Mouse (Mus musculus) cerebellum, adult 11 months (tissue): ENCODE measurements around the gene Gm5157.
"Not testable (repeated sequence)": the region's sequence is repeated elsewhere in the genome, so short reads cannot be mapped to it uniquely, and the experiment has no call there.

Experiments used
- DNase-seq: peaks from one replicate; pipeline ENCODE4 v3.0.0; 2022

Gene Gm5157

DNA sequence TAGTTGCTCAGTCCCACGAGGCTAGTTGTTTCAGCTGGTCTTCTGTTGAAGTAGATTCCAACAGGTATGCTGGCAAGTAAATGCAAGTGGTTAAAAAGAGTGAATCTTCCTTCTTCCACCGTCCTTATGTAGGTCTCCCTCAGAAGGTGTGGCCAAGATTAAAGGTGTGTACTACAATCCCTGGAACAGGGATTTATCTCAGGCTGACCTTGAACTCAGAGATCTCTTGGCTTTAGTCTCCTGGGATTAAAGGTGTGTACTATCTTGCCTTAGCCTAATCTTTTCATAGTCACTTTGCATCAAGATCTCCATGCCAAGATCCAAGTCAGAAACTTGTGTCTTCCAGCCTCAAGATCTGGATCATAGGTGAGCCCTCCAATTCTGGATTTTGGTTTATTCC, at the start of gene Gm5157:
Gene Gm5157, minus strand, starts transcription at position 101 of the 400 bp plus-strand sequence.
- not testable (repeated sequence) for DNase-seq

DNA sequence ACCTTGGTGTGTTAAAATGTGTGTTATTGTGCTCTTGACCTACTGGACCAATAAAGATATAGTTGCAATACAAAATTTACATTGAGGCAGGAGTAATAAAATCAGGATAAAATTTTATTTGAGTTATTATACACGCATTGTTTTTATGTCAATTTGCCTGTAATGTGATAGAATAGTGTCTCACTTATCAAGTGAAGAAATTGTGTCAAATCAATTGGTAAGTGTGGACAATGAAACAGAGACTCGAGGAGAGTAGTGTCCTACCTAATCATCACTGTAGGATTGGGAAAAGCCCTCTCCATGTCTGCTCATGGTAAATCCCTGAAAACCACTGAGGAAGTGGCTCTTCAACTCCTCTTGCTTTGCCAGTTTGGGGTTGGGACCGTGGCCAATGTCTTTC, 28.3 kb downstream of the Gm5157 start, which contains the start of gene Vmn1r123:
Gene Vmn1r123, plus strand, starts transcription at position 301 of the 400 bp plus-strand sequence.
- DNase-seq = not testable (repeated sequence)
